Mouse (Mus musculus): Measurements from ENCODE around the gene U90926. TPM values are rescaled to one million over a fixed set of nuclear protein-coding genes. Genes with fewer than 3 reads are reported as not detected.

The U90926 gene
- not detected in 2 replicates for polyA plus RNA-seq (2015; fragmentation: Nextera tagmentation; extraction: Ambion mirVana)

DNA sequence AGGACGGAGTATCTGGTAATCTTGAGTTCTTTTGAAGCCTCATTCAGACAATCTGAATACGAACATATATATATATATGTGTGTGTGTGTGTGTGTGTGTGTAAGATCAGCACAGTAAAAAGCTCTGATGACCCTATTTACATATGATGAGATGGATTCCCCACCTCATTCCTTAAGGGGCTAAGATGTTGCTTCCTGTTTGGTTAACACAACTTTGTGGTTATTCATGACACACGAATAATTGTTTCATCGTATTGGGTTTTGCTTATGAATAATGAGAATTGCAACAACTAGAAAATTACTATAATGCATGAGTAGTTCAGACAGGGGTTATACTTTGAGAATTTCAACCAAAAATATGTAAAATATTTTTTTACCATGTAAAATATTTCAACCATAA is at the start of gene U90926:
Gene U90926, minus strand, starts transcription at position 101 of the 400 bp plus-strand sequence.
- no peak within 1 kb of the TSS for H3K27ac ChIP-seq (ENCODE audit: low read length)
- H3K9me3 ChIP-seq (ENCODE audit: low read length) = no peaks in the 10 kb centered on the region
- H3K27me3 ChIP-seq (replicated peaks; ENCODE audit: insufficient read depth, low read length) = no peaks in the 10 kb centered on the region
- WGBS = 86% methylated on average over 4 of the region's 4 CpGs
- H3K4me2 ChIP-seq (replicated peaks; ENCODE audit: low read depth, low read length) = no peak within 1 kb of the TSS
- no peak for TF ChIP-seq EP300 (IDR thresholded peaks at IDR 0.05)
- no peak for TF ChIP-seq CTCF (IDR thresholded peaks at IDR 0.05)
- DNase-seq (ENCODE audit: low spot score) = no peak
- H3K4me1 ChIP-seq (ENCODE audit: insufficient read depth, low read depth, low read length) = no peaks in the 10 kb centered on the region
- H3K4me3 ChIP-seq (ENCODE audit: low read depth, low read length) = no peak within 1 kb of the TSS
- no peak for ATAC-seq
- H3K36me3 ChIP-seq (ENCODE audit: insufficient read depth, low read length) = no peaks in the 10 kb centered on the region
- no peak within 1 kb of the TSS for H3K9ac ChIP-seq (replicated peaks; ENCODE audit: low read depth)

DNA sequence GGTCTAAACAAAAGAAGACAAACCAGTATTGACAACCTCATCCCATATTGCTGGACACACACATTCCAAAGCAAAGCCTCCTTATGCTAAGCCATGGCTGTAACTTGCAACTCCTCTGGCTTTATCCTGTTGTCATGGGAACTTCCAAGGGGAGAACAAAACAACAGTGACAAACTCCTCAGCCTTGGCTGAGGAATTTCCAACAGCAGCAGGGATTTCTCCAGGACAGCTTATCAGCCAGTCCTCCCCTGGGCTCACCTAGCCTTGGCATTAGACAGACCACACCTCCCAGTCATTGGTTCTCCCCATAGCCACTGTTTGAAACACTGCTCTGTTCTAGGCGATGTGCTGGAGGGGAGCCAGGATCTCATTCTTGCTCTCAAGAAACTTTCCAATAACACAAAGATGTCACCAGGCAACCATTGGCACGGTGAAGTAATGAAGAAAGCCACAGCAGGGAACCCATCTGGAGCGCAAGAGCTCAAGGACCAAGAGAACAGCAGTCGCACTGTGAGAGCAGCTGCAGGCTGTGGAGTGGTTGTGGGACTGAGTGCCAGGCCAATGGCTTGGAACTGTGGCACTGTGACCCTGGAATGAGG is 48.7 kb upstream of the U90926 start:
- Histone ChIP-seq H3K27ac (ENCODE audit: low read length) (no peak overlapping the region), H3K9me3 (ENCODE audit: low read length) (no peaks in the 10 kb centered on the region), H3K27me3 (replicated peaks; ENCODE audit: insufficient read depth, low read length) (no peaks in the 10 kb centered on the region), H3K4me3 (ENCODE audit: low read depth, low read length) (no peak overlapping the region), H3K4me1 (ENCODE audit: insufficient read depth, low read depth, low read length) (no peaks in the 10 kb centered on the region), H3K9ac (replicated peaks; ENCODE audit: low read depth) (no peak overlapping the region), H3K36me3 (ENCODE audit: insufficient read depth, low read length) (no peaks in the 10 kb centered on the region), H3K4me2 (replicated peaks; ENCODE audit: low read depth, low read length) (no peak overlapping the region)
- 34% methylated on average over 4 of the region's 4 CpGs for WGBS
- DNase-seq (ENCODE audit: low spot score) (peak; percentile 88), ATAC-seq (peak; percentile 91)
- no peak for TF ChIP-seq EP300 (IDR thresholded peaks at IDR 0.05)
- TF ChIP-seq CTCF (IDR thresholded peaks at IDR 0.05) = no peak

DNA sequence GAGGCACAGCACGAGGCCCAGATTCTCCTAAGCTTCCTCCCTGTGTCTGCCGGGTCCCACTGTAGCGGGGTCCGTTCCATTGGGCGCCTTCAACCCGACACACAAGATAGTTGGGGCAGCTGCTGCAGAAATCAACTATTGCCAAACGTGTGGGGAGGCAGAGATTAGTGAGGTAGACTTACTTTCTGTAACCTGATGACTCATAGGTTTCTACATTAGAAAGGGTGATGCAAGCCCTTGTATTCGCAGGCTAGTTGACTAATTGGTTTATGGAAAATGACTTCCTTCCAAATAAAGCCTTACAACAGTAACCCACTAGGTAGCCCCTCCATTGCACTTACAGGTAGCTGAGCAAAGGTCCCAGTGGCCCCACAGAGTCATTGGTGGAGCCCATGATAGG is 47.4 kb upstream of the U90926 start:
- Histone ChIP-seq H3K27me3 (replicated peaks; ENCODE audit: insufficient read depth, low read length) (no peaks in the 10 kb centered on the region), H3K36me3 (ENCODE audit: insufficient read depth, low read length) (no peaks in the 10 kb centered on the region), H3K4me2 (replicated peaks; ENCODE audit: low read depth, low read length) (no peak overlapping the region), H3K9ac (replicated peaks; ENCODE audit: low read depth) (no peak overlapping the region), H3K27ac (ENCODE audit: low read length) (no peak overlapping the region), H3K4me3 (ENCODE audit: low read depth, low read length) (no peak overlapping the region), H3K9me3 (ENCODE audit: low read length) (no peaks in the 10 kb centered on the region), H3K4me1 (ENCODE audit: insufficient read depth, low read depth, low read length) (no peaks in the 10 kb centered on the region)
- 79% methylated on average over 8 of the region's 8 CpGs for WGBS
- DNase-seq (ENCODE audit: low spot score) (no peak), ATAC-seq (no peak)
- TF ChIP-seq EP300 (IDR thresholded peaks at IDR 0.05) (no peak), CTCF (IDR thresholded peaks at IDR 0.05) (no peak)

DNA sequence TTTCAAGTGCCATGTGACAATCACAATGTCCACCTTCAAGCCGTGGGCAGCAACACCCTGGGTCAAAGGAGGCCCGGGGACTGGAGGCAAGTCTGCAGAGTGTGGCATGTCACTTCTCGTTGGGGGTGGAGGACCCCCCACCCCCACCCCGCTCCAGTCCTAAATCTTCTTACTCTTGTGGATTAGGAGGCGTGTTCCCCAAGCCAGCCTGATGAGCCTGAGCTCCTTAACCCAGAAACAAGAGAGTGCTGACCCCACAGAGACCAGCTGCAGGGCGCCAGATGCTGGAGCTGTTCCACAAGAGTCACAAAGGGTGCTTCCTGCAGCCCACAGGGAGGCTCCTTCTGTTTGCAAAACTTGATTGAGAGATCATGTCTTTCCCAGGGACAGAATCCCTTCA is 41.0 kb upstream of the U90926 start, which contains the start of gene Ppef2:
Gene Ppef2, minus strand, starts transcription at position 61 of the 400 bp plus-strand sequence.
- Histone ChIP-seq H3K4me1 (ENCODE audit: insufficient read depth, low read depth, low read length) (no peaks in the 10 kb centered on the region), H3K4me2 (replicated peaks; ENCODE audit: low read depth, low read length) (no peak within 1 kb of the TSS), H3K27ac (ENCODE audit: low read length) (no peak within 1 kb of the TSS), H3K9ac (replicated peaks; ENCODE audit: low read depth) (no peak within 1 kb of the TSS), H3K36me3 (ENCODE audit: insufficient read depth, low read length) (no peaks in the 10 kb centered on the region), H3K27me3 (replicated peaks; ENCODE audit: insufficient read depth, low read length) (no peaks in the 10 kb centered on the region), H3K9me3 (ENCODE audit: low read length) (no peaks in the 10 kb centered on the region), H3K4me3 (ENCODE audit: low read depth, low read length) (no peak within 1 kb of the TSS)
- TF ChIP-seq EP300 (IDR thresholded peaks at IDR 0.05) = no peak
- TF ChIP-seq CTCF (IDR thresholded peaks at IDR 0.05) = no peak
- ATAC-seq = 0 out of 2 replicates have a peak, but pooled peaks have one; percentile 16
- 18% methylated on average over 6 of the region's 6 CpGs for WGBS
- DNase-seq (ENCODE audit: low spot score) = no peak

DNA sequence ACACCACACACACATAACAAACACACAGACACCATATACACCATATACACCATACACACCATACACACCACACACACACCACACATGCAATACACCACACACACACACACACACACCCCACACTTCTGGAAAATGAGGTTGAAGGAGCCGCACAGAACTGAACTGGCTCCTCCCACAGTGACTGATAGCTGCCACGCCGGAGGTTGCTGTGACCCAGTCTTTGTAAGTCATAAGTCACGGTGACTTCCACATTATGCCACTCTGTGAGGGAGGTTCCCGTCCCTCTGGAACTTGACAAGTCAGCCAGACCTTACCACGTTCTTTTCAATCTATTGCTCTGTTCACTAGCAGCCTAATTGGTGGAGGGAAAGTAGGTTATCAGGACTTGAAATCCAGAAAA is 39.3 kb upstream of the U90926 start:
- no peaks in the 10 kb centered on the region for H3K36me3 ChIP-seq (ENCODE audit: insufficient read depth, low read length)
- 59% methylated on average over 6 of the region's 6 CpGs for WGBS
- H3K4me3 ChIP-seq (ENCODE audit: low read depth, low read length) = no peak overlapping the region
- no peaks in the 10 kb centered on the region for H3K9me3 ChIP-seq (ENCODE audit: low read length)
- no peaks in the 10 kb centered on the region for H3K4me1 ChIP-seq (ENCODE audit: insufficient read depth, low read depth, low read length)
- no peak for ATAC-seq
- no peak overlapping the region for H3K9ac ChIP-seq (replicated peaks; ENCODE audit: low read depth)
- H3K27ac ChIP-seq (ENCODE audit: low read length) = no peak overlapping the region
- no peak overlapping the region for H3K4me2 ChIP-seq (replicated peaks; ENCODE audit: low read depth, low read length)
- DNase-seq (ENCODE audit: low spot score) = no peak
- no peaks in the 10 kb centered on the region for H3K27me3 ChIP-seq (replicated peaks; ENCODE audit: insufficient read depth, low read length)
- TF ChIP-seq EP300 (IDR thresholded peaks at IDR 0.05) = no peak
- TF ChIP-seq CTCF (IDR thresholded peaks at IDR 0.05) = no peak

DNA sequence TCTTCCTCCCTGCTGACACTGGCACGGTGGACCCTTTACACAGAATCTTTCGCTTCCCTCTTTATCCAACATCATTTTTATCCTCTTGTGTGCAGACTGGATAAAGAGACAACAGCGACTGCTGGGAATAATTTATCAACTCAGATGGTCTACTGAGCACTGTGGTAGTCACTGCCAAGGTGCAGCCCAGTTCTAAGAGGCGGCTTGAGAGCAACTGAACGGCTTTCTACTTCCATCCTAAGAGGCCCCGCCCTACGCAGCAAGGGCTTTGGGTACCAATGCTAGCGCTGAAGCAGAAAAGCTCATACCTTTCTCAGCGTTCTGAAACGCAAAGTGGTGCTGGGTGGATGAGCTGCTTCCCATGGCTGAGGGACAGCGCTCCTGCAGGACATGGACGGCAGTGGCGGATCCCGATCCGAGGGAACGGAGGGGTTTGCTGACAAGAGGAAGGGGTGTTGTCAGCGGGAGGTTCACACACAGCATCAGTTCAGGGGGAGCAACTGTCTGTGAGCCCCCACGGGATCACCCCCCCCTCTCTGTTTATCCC is 37.7 kb upstream of the U90926 start:
- DNase-seq (ENCODE audit: low spot score) (no peak), ATAC-seq (0 out of 2 replicates have a peak, but pooled peaks have one; percentile 21)
- H3K4me3 ChIP-seq (ENCODE audit: low read depth, low read length) = no peak overlapping the region
- H3K36me3 ChIP-seq (ENCODE audit: insufficient read depth, low read length) = no peaks in the 10 kb centered on the region
- no peak overlapping the region for H3K4me2 ChIP-seq (replicated peaks; ENCODE audit: low read depth, low read length)
- no peaks in the 10 kb centered on the region for H3K27me3 ChIP-seq (replicated peaks; ENCODE audit: insufficient read depth, low read length)
- WGBS = 20% methylated on average over 18 of the region's 18 CpGs
- peak; percentile 66 for TF ChIP-seq CTCF (IDR thresholded peaks at IDR 0.05)
- TF ChIP-seq EP300 (IDR thresholded peaks at IDR 0.05) = no peak
- no peaks in the 10 kb centered on the region for H3K4me1 ChIP-seq (ENCODE audit: insufficient read depth, low read depth, low read length)
- H3K9ac ChIP-seq (replicated peaks; ENCODE audit: low read depth) = no peak overlapping the region
- no peak overlapping the region for H3K27ac ChIP-seq (ENCODE audit: low read length)
- no peaks in the 10 kb centered on the region for H3K9me3 ChIP-seq (ENCODE audit: low read length)

Data from lung, postnatal 0 days (tissue).